Mouse (Mus musculus) MEL (cell line): ENCODE results near the gene Ppard.

Source experiments
- CHD2 ChIP-seq: IDR thresholded peaks from 2 replicates; pipeline ENCODE4 v1.6.1; 2011; ENCODE audit warnings: low read length, improper control_type of control experiment
- CTCF ChIP-seq, 3 experiments: IDR thresholded peaks in 2 of 3; conservative IDR thresholded peaks in 1 of 3; 2 replicates each; pipeline ENCODE4 v1.5.1; 2011 to 2012; ENCODE audit warnings: low read length in 3 of 3, low read depth in 2 of 3, mild to moderate bottlenecking in 2 of 3, improper control_type of control experiment in 1 of 3, inconsistent platforms in 1 of 3, mixed read lengths in 1 of 3, moderate library complexity in 1 of 3; ENCODE audit not compliant: control insufficient read depth in 1 of 3, insufficient read depth in 1 of 3, poor library complexity in 1 of 3, severe bottlenecking in 1 of 3
- E2F4 ChIP-seq: IDR thresholded peaks from 2 replicates; pipeline ENCODE4 v1.6.1; 2011; ENCODE audit warnings: low read depth, low read length, improper control_type of control experiment, borderline replicate concordance
- EP300 ChIP-seq, 2 experiments: IDR thresholded peaks; 2 replicates each; pipeline ENCODE4 v1.6.1; 2011; ENCODE audit warnings: improper control_type of control experiment in 2 of 2, low read length in 2 of 2, low read depth in 1 of 2, mild to moderate bottlenecking in 1 of 2
- GATA1 ChIP-seq: IDR thresholded peaks from 2 replicates; pipeline ENCODE4 v1.6.1; 2011; ENCODE audit warnings: low read depth, low read length, improper control_type of control experiment
- JUND ChIP-seq: IDR thresholded peaks from 2 replicates; pipeline ENCODE4 v1.6.1; 2011; ENCODE audit warnings: low read depth, mild to moderate bottlenecking, improper control_type of control experiment, low read length
- POLR2A ChIP-seq, 2 experiments: IDR thresholded peaks; 2 replicates each; pipeline ENCODE4 v1.6.1; 2011 to 2012; ENCODE audit warnings: low read length in 2 of 2, mild to moderate bottlenecking in 2 of 2, control low read depth in 1 of 2, improper control_type of control experiment in 1 of 2, low read depth in 1 of 2, moderate library complexity in 1 of 2; ENCODE audit not compliant: control insufficient read depth in 1 of 2, insufficient read depth in 1 of 2, poor library complexity in 1 of 2
- RCOR1 ChIP-seq: IDR thresholded peaks from 2 replicates; pipeline ENCODE4 v1.6.1; 2012; ENCODE audit warnings: low read depth, mild to moderate bottlenecking, inconsistent platforms, low read length, improper control_type of control experiment
- TBP ChIP-seq: IDR thresholded peaks from 2 replicates; pipeline ENCODE4 v1.8.0; 2011; ENCODE audit warnings: low read depth, low read length, improper control_type of control experiment

GRCm38 (mm10) chr17:28327673-28328325 lies 95.3 kb downstream of the Ppard start:
- no peak for TF ChIP-seq CTCF (IDR thresholded peaks at IDR 0.05 in 2 of 3, conservative IDR thresholded peaks at IDR 0.05 in 1 of 3; ENCODE audit: control insufficient read depth in 1 of 3, insufficient read depth in 1 of 3, low read depth in 2 of 3, low read length in 3 of 3, poor library complexity in 1 of 3, severe bottlenecking in 1 of 3)
- TF ChIP-seq CHD2 = no peak
- TF ChIP-seq POLR2A (IDR thresholded peaks at IDR 0.05; ENCODE audit: control insufficient read depth in 1 of 2, insufficient read depth in 1 of 2, low read depth in 1 of 2, low read length in 2 of 2, poor library complexity in 1 of 2) = no peak
- TF ChIP-seq JUND = no peak
- no peak for TF ChIP-seq E2F4
- no peak for TF ChIP-seq GATA1
- TF ChIP-seq TBP = no peak
- TF ChIP-seq RCOR1 = no peak
- TF ChIP-seq EP300 (IDR thresholded peaks at IDR 0.05; ENCODE audit: low read depth in 1 of 2, low read length in 2 of 2) = no peak
